8 mouse cellular contexts compared by ENCODE assay signal in genomic region chr12:89129139-89129907, GRCm38 (mm10).
DNase-seq lines count a peak whose midpoint lies in the region; ATAC-seq and TF ChIP-seq lines count a peak whose summit lies in the region.
"Had no signal": no experiment of that assay in that cellular context is flagged by ENCODE, and none has a peak within 500 bp of the region (broad histone marks: within the 10 kb centered on the region; RNA-seq: fewer than 3 reads in every experiment).

No protein-coding gene starts in this region.

- ATAC-seq in embryonic facial prominence, embryonic 11.5 days (replicated peaks; ENCODE audit: insufficient number of reproducible peaks, low FRiP score, low TSS enrichment, low read depth): peak; percentile 65; the same call in 1 of the 2 replicates
- peak; percentile 86 for ATAC-seq in hindbrain, embryonic 16.5 days
- peak; percentile 77 for ATAC-seq in midbrain, embryonic 16.5 days

- no peaks in the 10 kb centered on the region for H3K36me3 ChIP-seq in embryonic facial prominence, embryonic 11.5 days (replicated peaks; ENCODE audit: control insufficient read depth, insufficient read depth, low read depth, low read length)
- no peaks in the 10 kb centered on the region for H3K36me3 ChIP-seq in hindbrain, embryonic 16.5 days (ENCODE audit: control insufficient read depth, insufficient read depth, low read length)
- no peaks in the 10 kb centered on the region for H3K36me3 ChIP-seq in midbrain, embryonic 16.5 days (ENCODE audit: control insufficient read depth, insufficient read depth, low read length)
- H3K36me3 ChIP-seq: heart, embryonic 15.5 days had no signal

- no peaks in the 10 kb centered on the region for H3K4me1 ChIP-seq in embryonic facial prominence, embryonic 11.5 days (ENCODE audit: control insufficient read depth, insufficient read depth, low read length)
- H3K4me1 ChIP-seq in hindbrain, embryonic 16.5 days (ENCODE audit: control insufficient read depth, insufficient read depth, low read depth, low read length): no peaks in the 10 kb centered on the region; the same call in 1 of the 2 replicates
- H3K4me1 ChIP-seq in midbrain, embryonic 16.5 days (ENCODE audit: control insufficient read depth, insufficient read depth, low read length): peaks cover 5% of the 10 kb centered on the region; the same call in 1 of the 2 replicates
- H3K4me1 ChIP-seq in lung, adult 2 months (ENCODE audit: control insufficient read depth, insufficient read depth, low read length): no peaks in the 10 kb centered on the region
- H3K4me1 ChIP-seq: heart, embryonic 15.5 days had no signal

- H3K4me3 ChIP-seq in embryonic facial prominence, embryonic 11.5 days (ENCODE audit: low read depth, low read length): no peak overlapping the region
- no peak overlapping the region for H3K4me3 ChIP-seq in hindbrain, embryonic 16.5 days (ENCODE audit: low read length)
- H3K4me3 ChIP-seq in midbrain, embryonic 16.5 days (ENCODE audit: low read depth, low read length): no peak overlapping the region
- no peak overlapping the region for H3K4me3 ChIP-seq in lung, adult 2 months (replicated peaks; ENCODE audit: extremely low read depth, low read depth, low read length)
- H3K4me3 ChIP-seq: heart, embryonic 15.5 days had no signal

- H3K27me3 ChIP-seq in embryonic facial prominence, embryonic 11.5 days (ENCODE audit: control insufficient read depth, insufficient read depth, low read length): no peaks in the 10 kb centered on the region
- no peaks in the 10 kb centered on the region for H3K27me3 ChIP-seq in hindbrain, embryonic 16.5 days (replicated peaks; ENCODE audit: control insufficient read depth, insufficient read depth, low read length)
- H3K27me3 ChIP-seq in midbrain, embryonic 16.5 days (ENCODE audit: control insufficient read depth, insufficient read depth, low read depth, low read length): no peaks in the 10 kb centered on the region
- H3K27me3 ChIP-seq: heart, embryonic 15.5 days had no signal

- no peak overlapping the region for H3K9ac ChIP-seq in embryonic facial prominence, embryonic 11.5 days (replicated peaks; ENCODE audit: low read length)
- no peak overlapping the region for H3K9ac ChIP-seq in hindbrain, embryonic 16.5 days (ENCODE audit: low read depth, low read length)
- no peak overlapping the region for H3K9ac ChIP-seq in midbrain, embryonic 16.5 days (ENCODE audit: low read depth, low read length)
- H3K9ac ChIP-seq: heart, embryonic 15.5 days had no signal

- peak; percentile 16 for DNase-seq in ZHBTc4 (ENCODE audit: low read depth, low spot score)
- no peak for DNase-seq in embryonic facial prominence, embryonic 11.5 days (ENCODE audit: low spot score)
- no peak for DNase-seq in adrenal gland, adult 8-10 months
- DNase-seq in lung, adult 2 months: no peak
- no peak for DNase-seq in heart, adult 8-10 months (ENCODE audit: low spot score)

- H3K4me2 ChIP-seq in embryonic facial prominence, embryonic 11.5 days (ENCODE audit: low read depth, low read length): no peak overlapping the region
- no peak overlapping the region for H3K4me2 ChIP-seq in hindbrain, embryonic 16.5 days (ENCODE audit: low read length)
- H3K4me2 ChIP-seq in midbrain, embryonic 16.5 days (ENCODE audit: low read length): no peak overlapping the region
- H3K4me2 ChIP-seq: heart, embryonic 15.5 days had no signal

- no peak overlapping the region for H3K27ac ChIP-seq in embryonic facial prominence, embryonic 11.5 days (replicated peaks; ENCODE audit: low read depth, low read length)
- H3K27ac ChIP-seq in hindbrain, embryonic 16.5 days (ENCODE audit: low read depth, low read length): no peak overlapping the region
- peak overlapping the region; percentile 5; the same call in 1 of the 2 replicates for H3K27ac ChIP-seq in midbrain, embryonic 16.5 days (ENCODE audit: low read length)
- H3K27ac ChIP-seq: heart, embryonic 15.5 days had no signal

- no peak for TF ChIP-seq CTCF in lung, adult 2 months (IDR thresholded peaks at IDR 0.05; ENCODE audit: insufficient read depth, low read length)

- no peak for TF ChIP-seq POLR2A in lung, adult 2 months (IDR thresholded peaks at IDR 0.05; ENCODE audit: borderline replicate concordance, extremely low read depth, low read depth, low read length)

- H3K9me3 ChIP-seq in embryonic facial prominence, embryonic 11.5 days (replicated peaks; ENCODE audit: control insufficient read depth, low read length): no peaks in the 10 kb centered on the region
- no peaks in the 10 kb centered on the region for H3K9me3 ChIP-seq in hindbrain, embryonic 16.5 days (ENCODE audit: control insufficient read depth, low read length)
- H3K9me3 ChIP-seq in midbrain, embryonic 16.5 days (replicated peaks; ENCODE audit: control insufficient read depth, low read length, poor library complexity, severe bottlenecking): no peaks in the 10 kb centered on the region
- H3K9me3 ChIP-seq: heart, embryonic 15.5 days had no signal

- 66% methylated on average over 9 of the region's 9 CpGs for WGBS in embryonic facial prominence, embryonic 11.5 days
- 52% methylated on average over 9 of the region's 9 CpGs for WGBS in hindbrain, embryonic 16.5 days
- 59% methylated on average over 9 of the region's 9 CpGs for WGBS in midbrain, embryonic 16.5 days
- WGBS in lung, adult 2 months: 58% methylated on average over 9 of the region's 9 CpGs
